Mouse (Mus musculus) skeletal muscle tissue, adult 2 months (tissue): ENCODE data around the gene Mapk3.
"Not testable (repeated sequence)": the region's sequence is repeated elsewhere in the genome, so short reads cannot be mapped to it uniquely, and the experiment has no call there.

ENCODE experiments used
- DNase-seq: peaks from one replicate; pipeline ENCODE4 v3.0.0-alpha.2; 2012; ENCODE audit warnings: low read depth, low spot score

The Mapk3 gene

DNA sequence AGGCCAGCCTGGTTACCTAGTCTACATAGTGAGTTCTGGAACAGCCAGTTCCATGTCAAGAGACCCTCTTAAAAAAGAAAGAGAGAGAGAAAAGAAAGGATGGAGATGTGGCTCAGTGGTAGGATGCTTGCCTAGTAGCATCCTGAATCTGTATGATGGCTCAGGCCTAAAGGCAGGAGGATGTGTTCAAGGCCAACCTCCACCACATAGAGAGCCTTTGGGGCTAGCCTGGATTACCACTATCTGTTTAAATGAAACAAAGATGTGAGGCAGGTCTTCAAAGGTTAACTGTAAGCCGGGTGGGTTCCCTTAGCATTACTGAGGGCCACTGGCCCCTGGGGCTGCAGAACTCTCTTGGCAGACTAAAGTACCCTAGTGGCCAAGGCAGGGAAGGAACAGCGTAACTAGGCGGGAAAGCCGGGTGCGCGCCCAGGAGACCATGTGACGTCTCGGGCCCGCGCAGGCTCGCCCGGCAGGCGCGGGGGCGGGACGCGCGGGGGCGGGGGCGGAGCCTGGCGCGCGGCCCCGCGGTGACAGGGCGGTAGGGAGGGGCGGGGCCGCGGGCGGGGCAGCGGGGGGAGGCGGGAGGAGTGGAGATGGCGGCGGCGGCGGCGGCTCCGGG is at the start of gene Mapk3:
Gene Mapk3, plus strand, starts transcription at position 552 of the 622 bp plus-strand sequence.
- peak; percentile 83 for DNase-seq

DNA sequence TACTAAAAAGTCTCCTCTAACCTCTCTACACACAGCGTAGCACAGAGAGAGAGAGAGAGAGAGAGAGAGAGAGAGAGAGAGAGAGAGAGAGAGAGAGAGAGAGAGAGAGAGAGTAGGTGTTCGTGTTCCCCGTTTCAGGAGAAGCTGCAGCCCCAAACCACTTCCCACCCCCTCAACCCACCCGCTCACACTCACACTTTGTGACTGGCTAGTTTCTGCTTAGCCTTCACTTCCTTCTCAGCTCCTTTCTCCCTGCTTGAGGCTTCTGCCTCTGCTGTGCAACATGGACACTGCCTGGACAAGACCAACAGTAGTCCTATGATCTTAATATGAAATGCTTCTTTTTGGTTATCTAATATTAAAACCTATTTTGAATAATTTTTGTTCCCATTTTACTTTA is 49.1 kb upstream of the Mapk3 start:
- no peak for DNase-seq

DNA sequence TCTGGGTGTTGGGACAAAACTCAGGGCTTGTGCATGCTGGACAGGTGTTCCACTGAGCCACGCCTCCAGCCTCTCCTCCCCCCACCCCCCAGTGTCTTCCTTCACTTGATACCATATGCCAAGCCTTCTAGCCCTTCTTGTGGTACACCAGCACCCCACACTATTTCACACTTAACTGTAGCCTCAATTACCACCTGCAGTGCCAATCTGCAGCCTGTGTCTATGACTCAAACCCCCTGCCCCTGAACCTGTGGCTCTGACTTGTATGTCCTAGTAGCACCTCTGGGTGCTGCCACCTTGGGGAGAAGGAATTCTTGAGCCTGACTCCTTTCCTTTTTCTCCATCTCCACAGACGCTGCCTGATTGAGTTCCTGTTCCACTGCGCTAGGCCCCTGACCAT is 47.5 kb upstream of the Mapk3 start:
- no peak for DNase-seq

DNA sequence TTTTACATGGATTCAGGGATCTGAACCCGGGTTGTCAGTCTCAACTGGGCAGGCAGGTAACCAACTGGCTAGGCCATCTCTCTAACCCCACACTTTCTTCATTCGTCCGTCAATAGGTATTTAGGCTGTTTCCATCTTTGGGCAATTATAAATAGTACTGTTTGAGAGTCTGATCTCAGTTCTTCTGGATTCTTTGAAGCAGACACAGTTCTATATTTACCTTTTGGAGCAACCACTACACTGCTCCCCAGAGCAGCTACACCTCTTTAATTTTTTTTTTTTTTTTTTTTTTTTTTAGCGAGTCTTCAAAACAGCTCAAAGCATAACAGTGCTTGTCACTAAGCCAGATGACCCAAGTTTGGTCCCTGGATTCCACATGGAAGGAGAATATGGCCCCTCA is 43.7 kb upstream of the Mapk3 start:
- DNase-seq = no peak

DNA sequence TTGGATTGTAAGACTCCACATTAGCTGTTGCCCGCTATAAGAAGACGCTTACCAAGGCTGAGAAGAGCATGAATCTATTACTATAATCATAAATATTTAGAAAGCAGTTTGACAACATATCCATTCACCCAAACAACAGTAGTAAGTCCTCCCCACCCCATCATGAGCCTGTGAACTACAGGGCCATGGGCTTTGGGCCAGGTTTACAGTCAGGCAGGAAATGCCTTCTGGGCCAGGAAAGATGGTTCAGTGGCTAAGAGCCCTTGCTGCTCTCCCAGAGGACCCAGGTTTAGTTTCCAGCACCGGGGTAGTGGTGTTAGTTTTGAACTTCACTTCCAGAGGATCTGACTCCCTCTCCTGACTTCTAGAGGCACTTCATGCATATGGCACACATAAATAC is 41.8 kb upstream of the Mapk3 start:
- DNase-seq = no peak

DNA sequence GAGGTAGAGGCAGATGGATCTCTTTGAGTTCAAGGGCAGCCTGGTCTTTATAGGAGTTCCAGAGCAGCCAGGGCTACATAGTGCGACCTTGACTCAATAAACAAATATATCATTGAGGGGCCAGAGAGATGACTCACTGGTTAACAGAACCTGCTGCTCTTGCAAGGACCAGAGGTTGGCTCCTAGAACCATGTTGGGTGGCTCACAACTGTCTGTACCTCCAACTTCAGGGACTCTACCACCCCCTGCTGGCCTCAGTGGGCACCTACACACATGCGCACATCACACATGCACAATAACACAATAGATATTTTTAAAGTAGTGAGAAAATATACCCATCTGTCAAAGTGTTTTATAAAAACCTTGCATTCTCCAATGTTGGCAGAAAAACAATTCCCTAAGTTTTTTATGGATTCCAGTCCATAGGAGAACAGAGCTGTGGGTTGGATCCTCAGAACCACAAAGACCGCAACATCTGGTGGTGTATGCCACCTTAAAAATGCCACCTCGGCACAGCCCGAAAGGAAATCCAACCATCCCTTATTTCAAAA is 40.5 kb upstream of the Mapk3 start:
- no peak for DNase-seq

DNA sequence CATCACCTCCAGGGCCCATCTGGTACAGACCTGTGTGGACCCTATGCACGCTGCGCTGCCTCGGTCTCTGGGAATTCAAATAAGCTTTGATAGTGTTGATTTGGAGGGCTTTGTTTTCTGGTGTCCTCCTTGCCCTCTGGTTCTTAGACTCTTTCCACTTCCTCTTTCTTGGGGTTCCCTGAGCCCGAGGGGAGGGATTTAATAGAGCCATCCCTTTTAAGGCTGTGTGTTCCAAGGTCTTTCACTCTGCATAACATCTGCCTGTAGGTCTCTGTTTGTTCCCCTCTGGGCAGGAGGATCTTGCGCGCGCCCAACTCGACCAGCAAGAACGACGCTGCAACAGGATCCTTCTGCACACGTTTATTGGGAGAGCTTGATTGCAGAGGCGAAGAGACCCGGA is 37.8 kb upstream of the Mapk3 start:
- no peak for DNase-seq

DNA sequence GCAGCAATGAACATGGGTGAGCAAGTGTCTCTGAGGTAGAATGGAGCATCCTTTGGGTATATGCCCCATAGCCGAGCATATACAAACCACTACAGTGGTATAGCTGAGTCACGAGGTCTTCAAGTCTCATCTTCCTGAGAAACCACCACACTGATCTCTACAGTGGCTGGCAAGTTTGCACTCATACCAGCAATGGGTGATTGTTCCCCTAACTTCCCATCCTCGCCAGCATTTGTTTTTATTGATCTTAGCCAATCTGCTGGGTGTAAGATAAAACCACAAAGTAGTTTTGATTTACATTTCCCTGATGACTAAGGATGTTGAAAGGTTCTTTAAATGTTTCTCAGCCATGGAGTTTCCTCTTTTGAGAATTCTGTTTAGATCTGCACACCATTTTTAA is 34.3 kb upstream of the Mapk3 start:
- DNase-seq = no peak

DNA sequence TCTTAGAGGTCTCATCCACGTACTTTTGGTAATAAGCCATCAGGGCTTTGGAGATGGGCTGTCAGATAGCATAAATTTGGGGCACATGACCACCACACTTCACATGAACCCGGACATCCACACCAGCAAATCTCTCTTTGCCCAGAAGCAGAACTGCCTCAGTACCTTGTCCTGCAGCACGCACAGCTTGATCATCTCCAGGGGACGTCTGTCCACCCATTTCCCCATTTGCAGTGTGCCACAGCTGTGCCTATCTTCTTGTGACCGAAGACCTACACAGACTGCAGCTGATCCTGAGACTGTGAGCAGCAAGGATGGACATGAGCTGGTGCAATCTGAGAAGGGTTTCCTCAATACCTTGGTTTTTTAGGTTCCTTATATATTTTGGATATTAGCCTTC is 33.7 kb upstream of the Mapk3 start:
- no peak for DNase-seq

DNA sequence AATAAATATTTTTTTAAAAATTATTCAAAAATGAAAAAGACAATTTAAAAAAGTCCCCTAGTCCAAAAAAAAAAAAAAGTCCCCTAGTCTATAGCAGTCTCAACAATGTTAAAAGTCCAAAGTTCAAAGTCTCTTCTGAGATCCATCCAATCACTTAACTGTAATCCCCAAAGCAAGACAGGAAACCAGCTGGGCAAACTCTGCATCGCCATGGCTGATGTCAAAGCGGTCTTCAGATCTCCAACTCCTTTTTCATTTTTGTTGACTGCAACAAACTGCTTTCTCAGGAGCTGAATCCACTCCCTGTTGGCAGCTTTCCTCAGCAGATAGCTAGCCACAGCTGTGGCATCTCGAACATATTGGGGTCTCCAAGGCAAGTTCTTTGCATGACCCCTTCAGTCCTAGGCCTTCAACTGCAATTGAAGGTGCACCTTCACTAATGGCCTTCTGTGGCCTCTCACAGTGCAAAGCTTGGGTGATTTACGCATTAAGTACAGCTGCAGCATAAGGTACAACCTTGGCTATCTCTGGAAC is 29.1 kb upstream of the Mapk3 start:
- not testable (repeated sequence) for DNase-seq

DNA sequence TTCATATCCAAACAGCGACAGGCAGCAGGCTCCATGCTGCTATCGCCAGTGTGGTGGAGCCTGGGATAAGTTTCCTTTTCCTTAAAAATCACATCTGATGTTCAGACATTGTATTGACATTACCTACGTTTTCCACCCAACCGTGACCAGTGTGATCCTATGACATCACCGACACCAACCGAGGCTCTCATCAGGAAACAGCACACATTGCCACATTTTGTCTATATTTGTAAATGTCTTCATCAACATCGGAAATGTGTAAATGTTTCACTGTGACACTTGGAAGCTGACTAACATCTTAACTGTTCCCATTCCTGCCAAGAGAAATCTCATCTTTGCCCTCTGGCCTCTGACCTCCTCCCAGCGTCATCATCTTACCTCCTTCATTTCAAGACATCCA is 23.3 kb upstream of the Mapk3 start:
- no peak for DNase-seq

DNA sequence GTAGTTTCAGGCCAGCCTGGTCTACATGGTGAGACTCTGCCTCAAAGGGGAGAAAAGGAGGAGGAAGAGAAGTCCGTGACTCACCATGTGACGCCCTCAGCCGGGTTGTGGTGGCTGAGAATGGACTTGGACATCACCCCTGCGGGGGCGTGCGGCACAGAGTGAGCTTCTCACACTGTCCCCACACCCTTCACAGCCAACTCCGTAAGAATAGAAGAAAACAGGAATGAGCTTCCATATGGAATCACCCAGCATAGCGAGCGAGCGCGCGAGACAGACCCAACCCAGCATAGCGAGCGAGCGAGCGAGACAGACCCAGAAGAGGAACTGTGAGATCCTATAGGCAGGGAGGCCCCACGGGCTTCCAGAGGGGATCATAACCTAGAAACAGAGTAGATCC is 19.9 kb upstream of the Mapk3 start:
- no peak for DNase-seq

DNA sequence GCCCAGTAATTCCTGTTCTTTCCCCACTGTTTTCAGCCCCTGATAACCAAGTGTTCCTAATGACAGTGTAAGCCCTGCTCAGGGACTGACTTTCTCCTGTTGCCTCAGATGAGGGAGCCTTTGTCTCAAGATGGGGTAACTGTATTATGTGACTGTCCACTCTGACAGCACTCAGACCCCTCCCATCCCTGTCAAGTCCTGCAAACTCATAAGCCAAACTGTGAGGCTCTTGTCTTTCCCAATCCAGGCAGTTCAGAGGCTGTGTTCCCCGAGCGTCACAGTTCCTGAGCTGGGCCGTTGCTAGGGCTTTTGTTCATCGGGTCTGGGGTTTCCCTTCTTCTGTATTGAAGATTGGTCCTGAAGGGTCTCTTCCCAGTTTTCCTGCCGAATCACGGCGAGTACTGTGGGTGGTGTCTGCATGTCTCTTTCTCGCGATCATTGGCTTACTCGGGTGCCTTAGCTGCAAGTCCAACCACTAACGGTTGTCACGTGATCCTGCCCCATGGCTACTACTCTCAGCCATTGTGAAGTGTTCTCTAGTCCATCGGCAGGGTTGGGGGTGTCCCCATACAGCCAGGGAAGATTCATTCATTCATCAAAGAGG is 19.2 kb upstream of the Mapk3 start:
- DNase-seq = no peak

DNA sequence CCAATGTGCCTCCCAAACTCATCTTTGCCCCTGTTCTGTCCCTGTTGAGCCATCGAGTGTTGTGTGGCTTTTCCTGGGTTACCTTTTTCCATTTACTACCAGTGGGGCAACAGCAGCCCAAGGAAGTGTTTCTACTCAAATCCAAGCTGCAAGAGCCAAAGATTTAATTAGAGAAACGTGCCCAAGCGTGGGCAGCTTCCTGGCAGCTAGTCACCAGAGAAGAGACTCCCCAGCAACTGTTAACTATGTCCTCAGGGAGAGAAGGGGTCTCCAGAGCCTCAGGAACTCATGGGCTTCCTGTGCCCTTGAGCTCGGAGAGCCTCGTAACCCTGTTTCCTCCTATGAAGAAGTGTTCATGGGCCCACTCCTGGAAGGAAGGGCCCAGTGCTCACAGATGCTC is 18.4 kb upstream of the Mapk3 start:
- DNase-seq = no peak

DNA sequence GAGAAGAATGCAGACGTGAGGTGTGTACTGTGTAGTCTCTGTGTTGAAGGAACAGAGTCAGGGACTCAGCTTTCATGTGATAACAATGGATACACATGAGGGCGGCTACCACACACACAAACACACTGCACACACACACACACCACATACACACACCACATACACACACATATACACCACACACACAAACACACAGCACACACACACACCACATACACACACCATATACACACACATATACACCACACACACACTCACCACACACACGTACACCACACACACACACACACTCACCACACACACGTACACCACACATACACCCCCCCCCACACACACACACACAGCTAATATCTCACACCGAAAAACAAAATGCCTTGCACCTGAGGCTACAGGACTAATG is 17.9 kb upstream of the Mapk3 start:
- DNase-seq = no peak

DNA sequence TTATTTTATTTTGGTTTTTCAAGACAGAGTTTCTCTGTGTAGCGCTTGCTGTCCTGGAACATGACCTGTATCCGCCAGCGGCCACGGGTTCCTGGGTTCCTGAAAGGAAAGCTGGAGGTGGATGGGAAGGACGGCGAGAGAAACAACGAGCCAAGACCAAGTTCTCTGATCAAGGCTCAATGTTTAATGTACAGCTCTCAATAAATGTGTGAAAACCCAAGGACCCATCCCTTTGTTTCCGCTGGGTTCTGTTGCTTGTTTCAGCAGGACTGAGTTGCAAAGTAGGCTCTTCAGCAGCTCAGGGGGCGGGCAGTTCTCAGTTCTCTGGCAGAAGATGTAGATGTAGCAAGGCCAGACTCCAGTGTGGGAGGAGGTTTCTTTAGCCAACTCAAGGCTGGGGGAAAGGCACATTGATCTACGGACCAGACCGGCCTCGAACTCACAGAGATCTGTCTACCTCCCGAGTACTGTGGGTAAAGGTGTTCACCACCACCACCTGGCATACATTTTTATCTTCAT is 17.4 kb upstream of the Mapk3 start:
- DNase-seq = no peak

DNA sequence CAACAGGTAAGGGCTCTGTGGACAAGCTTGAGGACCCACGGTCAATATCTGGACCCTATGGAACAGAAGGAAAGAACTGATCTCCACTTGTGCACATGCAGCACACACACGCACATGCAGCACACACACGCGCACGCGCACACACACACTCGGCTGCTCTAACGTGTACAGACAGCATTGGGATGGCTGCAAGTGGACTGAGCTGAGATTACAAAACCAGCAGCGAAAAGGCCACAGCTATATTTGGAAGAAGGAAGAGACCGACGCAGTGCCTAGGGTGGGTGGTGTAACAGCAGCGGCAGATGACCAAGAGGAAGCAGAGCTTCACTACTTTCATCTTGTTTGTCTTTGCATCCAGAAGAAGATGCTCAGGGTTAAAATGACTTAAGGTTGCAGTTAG is 13.3 kb upstream of the Mapk3 start:
- DNase-seq = peak; percentile 52

DNA sequence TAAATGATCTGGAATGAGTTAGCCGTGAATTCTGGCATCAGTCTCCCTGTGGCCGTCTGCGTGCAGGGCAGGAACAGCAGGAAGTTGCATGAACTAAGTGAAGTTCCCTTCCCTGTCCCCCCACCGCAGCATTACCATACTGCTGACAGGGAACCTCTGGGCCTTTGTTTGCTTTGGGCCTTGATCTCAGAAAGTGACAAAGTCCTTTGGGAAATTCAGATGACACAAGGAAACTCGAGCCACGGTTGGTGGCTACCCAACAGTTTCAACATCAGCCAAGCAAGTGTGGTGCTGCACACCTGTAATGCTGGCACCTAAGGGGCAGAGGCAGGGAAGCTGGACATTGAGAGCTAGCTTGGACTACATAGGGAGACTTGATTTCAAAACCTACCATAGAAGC is 12.6 kb upstream of the Mapk3 start:
- no peak for DNase-seq

DNA sequence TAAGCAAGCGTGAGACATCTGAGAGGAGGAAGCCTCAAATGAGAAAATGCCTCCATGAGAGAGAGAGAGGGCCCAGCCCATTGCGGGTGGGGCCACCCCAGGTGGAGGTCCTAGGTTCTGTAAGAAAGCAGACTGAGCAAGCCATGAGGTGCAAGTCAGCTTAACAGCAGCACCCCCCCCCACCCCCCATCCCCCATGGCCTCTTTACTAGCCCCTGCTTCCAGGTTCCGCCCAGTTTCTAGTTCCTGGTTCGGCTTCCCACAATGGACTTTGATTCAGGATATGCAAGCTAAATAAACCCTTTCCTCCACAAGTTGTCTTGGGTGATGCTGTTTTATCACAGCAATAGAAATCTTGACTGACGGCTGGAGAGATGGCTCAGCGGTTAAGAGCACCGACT is 10.6 kb upstream of the Mapk3 start:
- DNase-seq = no peak

DNA sequence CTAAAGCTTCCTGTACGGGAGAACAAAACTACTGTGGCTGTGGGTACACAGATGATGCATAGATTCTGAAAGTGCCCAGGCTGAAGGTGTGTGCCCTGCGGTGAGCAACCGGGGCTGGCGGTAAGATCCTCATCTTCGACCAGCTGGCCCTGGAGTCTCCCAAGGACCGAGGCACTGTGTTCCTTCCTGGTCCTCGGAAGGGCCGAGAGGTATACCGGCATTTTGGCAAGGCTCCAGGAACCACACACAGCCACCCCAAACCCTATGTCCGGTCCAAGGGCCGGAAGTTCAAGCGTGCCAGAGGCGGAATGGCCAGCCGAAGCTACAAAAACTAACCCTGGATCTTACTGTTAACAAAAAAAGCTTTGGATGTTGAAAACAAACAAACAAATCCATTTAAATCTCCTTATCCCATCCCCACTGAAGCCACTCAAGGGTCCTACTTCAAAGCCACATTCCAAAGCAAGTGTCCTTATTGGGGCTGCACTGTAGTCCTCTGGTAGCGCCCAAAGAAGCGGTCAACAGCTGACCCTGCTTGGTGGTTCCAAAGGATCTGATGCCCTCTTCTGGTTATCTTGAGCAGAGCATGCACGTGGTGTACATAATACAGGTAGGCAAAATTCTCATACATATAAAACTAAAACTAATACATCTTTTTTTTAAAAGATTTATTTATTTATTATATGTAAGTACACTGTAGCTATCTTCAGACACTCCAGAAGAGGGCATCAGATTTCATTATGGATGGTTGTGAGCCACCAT is 9.6 kb upstream of the Mapk3 start:
- no peak for DNase-seq

DNA sequence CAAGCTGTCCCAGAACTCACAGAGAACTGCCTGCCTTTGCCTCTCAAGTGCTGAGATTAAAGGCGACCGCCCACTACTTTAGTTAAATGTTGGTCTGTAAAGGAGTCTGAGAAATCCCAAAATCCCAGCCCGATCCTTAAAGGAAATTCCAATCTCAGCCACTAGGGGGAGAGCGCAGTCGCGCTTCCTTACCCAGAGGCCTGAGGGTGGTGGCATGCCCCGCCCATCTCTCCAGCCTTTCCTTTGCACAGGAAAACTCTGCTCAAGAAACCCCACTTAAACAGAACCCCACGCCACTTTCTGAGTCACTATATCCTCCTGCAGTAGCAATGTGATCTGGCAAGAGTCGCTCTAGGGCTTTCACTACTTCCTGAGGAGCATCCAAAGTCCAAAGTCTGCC is 4.5 kb upstream of the Mapk3 start:
- peak; percentile 66 for DNase-seq

DNA sequence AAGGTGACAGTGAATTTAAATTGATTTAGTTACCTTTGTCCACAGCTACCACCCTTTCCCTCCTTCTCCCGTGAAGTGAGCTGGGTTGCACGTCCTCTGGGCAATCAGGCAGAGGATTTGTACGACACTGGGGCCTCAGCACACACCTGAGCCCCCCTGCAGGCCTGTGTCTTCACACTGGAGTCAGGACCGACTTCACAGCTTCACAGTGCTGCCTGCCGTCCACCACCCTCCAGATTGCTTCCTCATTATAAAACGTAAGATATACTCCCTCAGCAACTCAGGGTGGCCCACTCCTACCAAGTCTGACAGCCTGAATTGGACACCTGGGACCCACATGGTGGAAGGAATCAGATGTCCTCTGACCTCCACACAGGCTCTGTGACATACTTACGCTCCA is 862 bp upstream of the Mapk3 start:
- no peak for DNase-seq
